Mouse (Mus musculus) thymus, postnatal 4 days (tissue): ENCODE measurements around the gene Rps6ka1.
"Not testable (repeated sequence)": the region's sequence is repeated elsewhere in the genome, so short reads cannot be mapped to it uniquely, and the experiment has no call there.

Source experiments
- DNase-seq: peaks from one replicate; pipeline ENCODE4 v3.0.0; 2021

Gene Rps6ka1

GRCm38 (mm10) chr4:133887672-133888453 is at the start of gene Rps6ka1:
Gene Rps6ka1 (minus strand): TSS chr4:133887797.
- DNase-seq: peak; percentile 83

- no peak for DNase-seq
Observed at GRCm38 (mm10) chr4:133931785-133932184, 44.2 kb upstream of the Rps6ka1 start.

- peak; percentile 35 for DNase-seq
Observed at GRCm38 (mm10) chr4:133931349-133931748, 43.8 kb upstream of the Rps6ka1 start.

- no peak for DNase-seq
Observed at GRCm38 (mm10) chr4:133929278-133929670, 41.7 kb upstream of the Rps6ka1 start.

GRCm38 (mm10) chr4:133928576-133929277 is 41.1 kb upstream of the Rps6ka1 start:
- peak; percentile 30 for DNase-seq

- DNase-seq: no peak
Observed at GRCm38 (mm10) chr4:133925204-133925603, 37.6 kb upstream of the Rps6ka1 start.

GRCm38 (mm10) chr4:133923743-133924142 is 36.1 kb upstream of the Rps6ka1 start:
- no peak for DNase-seq

GRCm38 (mm10) chr4:133918093-133918825 is 30.7 kb upstream of the Rps6ka1 start:
- peak; percentile 13 for DNase-seq

GRCm38 (mm10) chr4:133911983-133912382 is 24.4 kb upstream of the Rps6ka1 start:
- DNase-seq: no peak

- peak; percentile 97 for DNase-seq
Observed at GRCm38 (mm10) chr4:133910236-133911211, 22.9 kb upstream of the Rps6ka1 start.

GRCm38 (mm10) chr4:133908051-133908450 is 20.5 kb upstream of the Rps6ka1 start:
- no peak for DNase-seq

GRCm38 (mm10) chr4:133907086-133907485 is 19.5 kb upstream of the Rps6ka1 start:
- DNase-seq: peak; percentile 25

GRCm38 (mm10) chr4:133906336-133906735 is 18.7 kb upstream of the Rps6ka1 start:
- DNase-seq: not testable (repeated sequence)

GRCm38 (mm10) chr4:133905167-133905566 is 17.6 kb upstream of the Rps6ka1 start:
- no peak for DNase-seq

- DNase-seq: no peak
Observed at GRCm38 (mm10) chr4:133904326-133904725, 16.7 kb upstream of the Rps6ka1 start.

- DNase-seq: no peak
Observed at GRCm38 (mm10) chr4:133903372-133903771, 15.8 kb upstream of the Rps6ka1 start.

GRCm38 (mm10) chr4:133902510-133902909 is 14.9 kb upstream of the Rps6ka1 start:
- peak; percentile 52 for DNase-seq

GRCm38 (mm10) chr4:133900887-133901286 is 13.3 kb upstream of the Rps6ka1 start:
- DNase-seq: no peak

- DNase-seq: no peak
Observed at GRCm38 (mm10) chr4:133900352-133900751, 12.8 kb upstream of the Rps6ka1 start.

- no peak for DNase-seq
Observed at GRCm38 (mm10) chr4:133899241-133899800, 11.7 kb upstream of the Rps6ka1 start.

- DNase-seq: no peak
Observed at GRCm38 (mm10) chr4:133898151-133898550, 10.6 kb upstream of the Rps6ka1 start.

GRCm38 (mm10) chr4:133897431-133897891 is 9.9 kb upstream of the Rps6ka1 start:
- no peak for DNase-seq
